Mouse (Mus musculus) intestine, postnatal 0 days (tissue): ENCODE measurements at regions not wholly inside any gene's neighbourhood (a gene's known extent, or its start where the extent isn't known, plus 50 kb on each side); places are given as distances from the start of the nearest gene placed in this dataset.

Experiments used
- ATAC-seq: fragments of 200-750 bp; cut with Nextera tagmentation; 2 replicates; pipeline ENCODE4 v1.8.0; 2017; ENCODE audit warnings: mild to moderate bottlenecking, moderate TSS enrichment, moderate library complexity
- H3K27ac ChIP-seq: fragments of 300-500 bp; sonication (generic); 2 replicates; pipeline ENCODE4 v1.5.1; 2014; ENCODE audit warnings: mild to moderate bottlenecking, low read depth, low read length, moderate library complexity
- H3K27me3 ChIP-seq: fragments of 300-500 bp; sonication (generic); replicated peaks from 2 replicates; pipeline ENCODE4 v1.6.1; 2014; ENCODE audit warnings: low read length, mixed read lengths; ENCODE audit not compliant: control insufficient read depth, insufficient read depth
- H3K36me3 ChIP-seq: fragments of 300-500 bp; sonication (generic); 2 replicates; pipeline ENCODE4 v1.6.1; 2014; ENCODE audit warnings: mild to moderate bottlenecking, moderate library complexity; ENCODE audit not compliant: control insufficient read depth, insufficient read depth
- H3K4me1 ChIP-seq: fragments of 300-500 bp; sonication (generic); replicated peaks from 2 replicates; pipeline ENCODE4 v1.6.1; 2014; ENCODE audit warnings: antibody characterized with exemption, low read length, mixed read lengths; ENCODE audit not compliant: control insufficient read depth, insufficient read depth
- H3K4me2 ChIP-seq: fragments of 300-500 bp; sonication (generic); replicated peaks from 2 replicates; pipeline ENCODE4 v1.6.1; 2014; ENCODE audit warnings: low read depth, mild to moderate bottlenecking, moderate library complexity
- H3K4me3 ChIP-seq: fragments of 300-500 bp; sonication (generic); 2 replicates; pipeline ENCODE4 v1.5.1; 2014; ENCODE audit warnings: low read depth, low read length
- H3K9ac ChIP-seq: fragments of 300-500 bp; sonication (generic); 2 replicates; pipeline ENCODE4 v1.6.1; 2014; ENCODE audit warnings: mild to moderate bottlenecking, low read depth, low read length
- H3K9me3 ChIP-seq: fragments of 300-500 bp; sonication (generic); 2 replicates; pipeline ENCODE4 v1.6.1; 2016; ENCODE audit warnings: mixed run types; ENCODE audit not compliant: control insufficient read depth
- CTCF ChIP-seq: sonication (generic); IDR thresholded peaks from 2 replicates; pipeline ENCODE4 v1.5.1; 2016; ENCODE audit warnings: low read depth, mild to moderate bottlenecking, control low read depth, antibody characterized with exemption, moderate library complexity
- WGBS: fragments of 180-500 bp; shearing (Covaris S2); extraction: QIAGEN DNeasy Blood & Tissue Kit; methylation state at CpG from one replicate; pipeline ENCODE4 v1.1.7; 2014; 5-methylcytosine and 5-hydroxymethylcytosine counted together

GRCm38 (mm10) chr12:85527011-85527410, 53.3 kb downstream of the Fos start:
- TF ChIP-seq CTCF = no peak
- WGBS = 67% methylated on average over 9 of the region's 9 CpGs

GRCm38 (mm10) chr12:85531638-85532037, 57.9 kb downstream of the Fos start:
- Histone ChIP-seq H3K4me2 (no peak overlapping the region), H3K4me3 (no peak overlapping the region), H3K9me3 (no peaks in the 10 kb centered on the region), H3K27me3 (no peaks in the 10 kb centered on the region), H3K27ac (peak overlapping the region; percentile 64; the same call in 1 of the 2 replicates), H3K36me3 (no peaks in the 10 kb centered on the region), H3K9ac (no peak overlapping the region), H3K4me1 (no peaks in the 10 kb centered on the region; the same call in 1 of the 2 replicates)
- no peak for ATAC-seq
- WGBS = 90% methylated on average over 1 of the region's 1 CpGs
- TF ChIP-seq CTCF = peak; percentile 51

More at GRCm38 (mm10) chr12:85527011-85527410, 53.3 kb downstream of the Fos start:
- ATAC-seq = no peak
- H3K27ac ChIP-seq = no peak overlapping the region
- H3K4me3 ChIP-seq = no peak overlapping the region
- no peaks in the 10 kb centered on the region for H3K36me3 ChIP-seq
- no peaks in the 10 kb centered on the region for H3K27me3 ChIP-seq
- H3K9ac ChIP-seq = no peak overlapping the region
- no peaks in the 10 kb centered on the region for H3K9me3 ChIP-seq
- H3K4me2 ChIP-seq = no peak overlapping the region
- no peaks in the 10 kb centered on the region for H3K4me1 ChIP-seq

GRCm38 (mm10) chr12:85532221-85532612, 58.5 kb downstream of the Fos start:
- Histone ChIP-seq H3K4me1 (no peaks in the 10 kb centered on the region; the same call in 1 of the 2 replicates), H3K27me3 (no peaks in the 10 kb centered on the region), H3K27ac (peak overlapping the region; percentile 64), H3K36me3 (no peaks in the 10 kb centered on the region), H3K4me2 (no peak overlapping the region), H3K9ac (no peak overlapping the region), H3K9me3 (no peaks in the 10 kb centered on the region), H3K4me3 (no peak overlapping the region)
- WGBS = 54% methylated on average over 3 of the region's 3 CpGs
- ATAC-seq = peak; percentile 41; the same call in 1 of the 2 replicates
- no peak for TF ChIP-seq CTCF

- H3K4me3 ChIP-seq = no peak overlapping the region
- no peak for TF ChIP-seq CTCF
- no peaks in the 10 kb centered on the region for H3K27me3 ChIP-seq
- H3K27ac ChIP-seq = peak overlapping the region; percentile 64
- H3K4me2 ChIP-seq = peak overlapping the region; percentile 30; the same call in 1 of the 2 replicates
- 49% methylated on average over 14 of the region's 14 CpGs for WGBS
- H3K4me1 ChIP-seq = no peaks in the 10 kb centered on the region; the same call in 1 of the 2 replicates
- H3K9me3 ChIP-seq = no peaks in the 10 kb centered on the region
- H3K36me3 ChIP-seq = no peaks in the 10 kb centered on the region
- peak; percentile 67; the same call in 1 of the 2 replicates for ATAC-seq
- H3K9ac ChIP-seq = no peak overlapping the region
Observed at GRCm38 (mm10) chr12:85532613-85533460, 59.1 kb downstream of the Fos start.

- Histone ChIP-seq H3K4me3 (no peak overlapping the region), H3K36me3 (no peaks in the 10 kb centered on the region), H3K9me3 (no peaks in the 10 kb centered on the region), H3K4me1 (no peaks in the 10 kb centered on the region; the same call in 1 of the 2 replicates), H3K4me2 (no peak overlapping the region), H3K27me3 (no peaks in the 10 kb centered on the region), H3K9ac (no peak overlapping the region), H3K27ac (no peak overlapping the region)
- TF ChIP-seq CTCF = no peak
- WGBS = 79% methylated on average over 3 of the region's 3 CpGs
- ATAC-seq = no peak
Observed at GRCm38 (mm10) chr12:85533603-85534002, 59.9 kb downstream of the Fos start.

- TF ChIP-seq CTCF = peak; percentile 37; the same call in 1 of the 2 replicates
- H3K4me1 ChIP-seq = no peaks in the 10 kb centered on the region
- no peaks in the 10 kb centered on the region for H3K36me3 ChIP-seq
- H3K27ac ChIP-seq = no peak overlapping the region
- no peak overlapping the region for H3K4me2 ChIP-seq
- no peak for ATAC-seq
- 0 out of 2 replicates have a peak overlapping the region, but pooled peaks have one; percentile 3 for H3K9ac ChIP-seq
- H3K27me3 ChIP-seq = no peaks in the 10 kb centered on the region
- 38% methylated on average over 7 of the region's 7 CpGs for WGBS
- no peak overlapping the region for H3K4me3 ChIP-seq
- no peaks in the 10 kb centered on the region for H3K9me3 ChIP-seq
Observed at GRCm38 (mm10) chr12:85539423-85539822, 59.4 kb upstream of the Jdp2 start.
